Mouse (Mus musculus) lung, postnatal 10 days (tissue): Measurements from ENCODE around the gene Ccdc158.

Experiments
- DNase-seq: peaks from one replicate; pipeline ENCODE4 v3.0.0; 2021

The Ccdc158 gene

DNA sequence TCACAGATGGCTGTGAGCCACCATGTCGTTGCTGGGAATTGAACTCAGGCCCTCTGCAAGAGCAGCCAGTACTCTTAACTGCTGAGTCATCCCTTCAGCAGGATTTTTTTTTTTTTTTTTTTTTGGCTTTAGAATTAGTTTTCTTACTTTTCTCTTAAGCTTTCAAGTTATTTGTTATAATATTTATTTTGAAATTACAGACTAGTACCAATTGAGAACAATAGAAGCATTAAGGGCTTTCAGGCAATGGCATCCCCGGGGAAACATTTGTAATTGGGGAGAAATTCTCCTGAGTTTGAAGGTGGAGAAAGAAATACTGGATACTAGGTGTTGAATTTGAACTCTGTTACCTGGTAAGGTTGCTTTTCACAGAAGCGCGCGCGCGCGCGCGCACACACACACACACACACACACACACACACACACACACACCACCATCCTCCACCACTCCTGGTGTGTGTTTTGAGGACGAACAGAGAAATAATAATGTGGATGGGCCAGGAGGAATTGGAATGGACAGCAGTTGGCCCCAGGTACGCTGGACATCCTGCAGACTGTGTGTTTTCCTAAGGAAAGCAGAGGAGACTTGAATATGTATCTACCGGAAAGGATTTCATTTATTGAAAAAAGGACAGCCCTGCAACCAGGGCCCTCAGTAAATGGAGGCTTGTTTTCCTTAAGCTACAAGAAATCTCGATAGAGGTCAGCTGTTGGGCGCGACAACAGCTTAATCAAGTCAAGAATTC is 9.8 kb upstream of the Ccdc158 start:
- DNase-seq = peak; percentile 39

DNA sequence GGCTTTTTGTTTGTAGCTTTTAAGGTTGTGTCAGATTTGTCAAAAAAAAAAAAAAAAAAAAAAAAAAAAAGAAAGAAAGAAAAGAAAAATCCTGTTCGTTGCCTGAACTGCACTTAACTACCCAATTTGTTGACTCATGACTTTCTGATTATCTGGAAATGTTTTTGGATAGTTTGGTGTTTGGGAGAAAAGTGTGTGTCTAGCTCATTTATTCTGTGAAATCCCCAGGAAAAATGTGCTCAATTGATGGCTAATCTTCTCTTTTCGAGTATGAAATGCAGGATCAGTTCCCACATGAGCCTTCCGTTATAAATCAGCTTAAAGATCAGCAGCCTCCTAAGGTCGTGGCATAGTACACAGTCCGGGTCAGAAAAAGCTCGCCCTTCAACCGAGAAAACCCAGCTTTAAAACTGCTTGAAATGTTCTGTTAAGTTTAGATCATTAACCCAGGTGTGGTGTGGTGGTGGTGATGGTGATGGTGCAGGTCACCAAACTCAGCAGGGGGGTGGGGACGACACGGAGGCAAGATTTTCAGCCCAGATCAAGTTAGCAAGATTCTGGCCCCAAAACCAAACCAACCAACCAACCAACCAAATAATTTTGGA is 8.9 kb upstream of the Ccdc158 start:
- no peak for DNase-seq

DNA sequence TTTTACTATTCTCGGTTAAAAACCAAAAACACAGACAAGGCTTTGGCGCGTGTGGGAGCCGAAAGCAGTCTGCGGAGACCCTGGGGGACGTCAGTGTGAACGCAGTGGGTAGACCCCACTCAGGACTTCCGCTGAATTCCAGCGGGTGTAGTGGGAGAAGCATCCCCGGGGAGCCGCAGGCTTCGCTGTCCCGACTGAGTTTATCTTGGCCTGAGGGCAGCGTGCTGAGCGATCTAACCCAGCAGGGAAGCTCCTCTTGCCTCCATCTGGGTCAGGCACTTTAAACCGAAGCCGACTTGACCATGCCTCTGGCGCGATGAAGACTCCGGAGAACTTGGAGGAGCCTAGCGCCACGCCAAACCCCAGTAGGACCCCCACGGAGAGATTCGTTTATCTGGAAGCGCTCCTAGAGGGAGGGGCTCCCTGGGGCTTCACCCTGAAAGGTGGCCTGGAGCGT is 8.3 kb upstream of the Ccdc158 start, which contains the start of gene Shroom3:
Gene Shroom3 (plus strand): TSS at position 85 of the 457 bp plus-strand sequence.
- DNase-seq = peak; percentile 51

DNA sequence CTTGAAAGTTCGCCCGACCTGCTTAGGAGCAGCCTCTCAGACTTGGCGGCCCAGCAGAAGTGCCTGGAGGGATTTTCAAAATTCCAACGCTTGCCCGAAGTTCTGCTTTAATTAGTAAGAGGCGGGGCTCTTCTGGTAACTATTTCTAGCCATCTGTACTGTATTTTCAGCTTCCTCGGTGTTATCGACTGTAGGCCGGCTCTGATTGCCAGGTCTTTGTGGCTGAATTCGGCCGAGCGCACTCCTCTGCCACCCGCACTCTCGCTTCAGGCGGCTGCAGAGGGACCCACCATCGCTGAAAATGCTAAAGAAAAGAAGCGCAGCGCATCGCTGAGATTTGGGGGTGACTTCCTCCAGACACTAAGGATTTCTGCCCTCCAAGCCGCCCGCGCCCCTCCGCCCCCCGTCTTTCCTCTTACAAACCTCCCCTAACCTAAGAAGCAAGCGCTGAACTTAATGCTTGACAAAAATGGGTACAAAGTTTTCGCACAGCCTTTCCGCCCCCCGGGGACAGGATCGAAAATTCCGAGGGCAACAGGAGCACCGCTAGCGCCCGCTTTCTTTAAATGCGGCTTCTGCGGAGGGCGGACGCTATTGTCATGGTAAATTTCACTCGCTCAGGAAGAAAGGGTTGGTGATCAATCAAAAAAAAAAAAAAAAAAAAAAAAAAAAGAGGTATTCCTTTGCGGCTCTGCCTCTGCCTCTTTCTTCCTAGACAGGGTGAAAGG is 7.7 kb upstream of the Ccdc158 start:
- DNase-seq = peak; percentile 50

DNA sequence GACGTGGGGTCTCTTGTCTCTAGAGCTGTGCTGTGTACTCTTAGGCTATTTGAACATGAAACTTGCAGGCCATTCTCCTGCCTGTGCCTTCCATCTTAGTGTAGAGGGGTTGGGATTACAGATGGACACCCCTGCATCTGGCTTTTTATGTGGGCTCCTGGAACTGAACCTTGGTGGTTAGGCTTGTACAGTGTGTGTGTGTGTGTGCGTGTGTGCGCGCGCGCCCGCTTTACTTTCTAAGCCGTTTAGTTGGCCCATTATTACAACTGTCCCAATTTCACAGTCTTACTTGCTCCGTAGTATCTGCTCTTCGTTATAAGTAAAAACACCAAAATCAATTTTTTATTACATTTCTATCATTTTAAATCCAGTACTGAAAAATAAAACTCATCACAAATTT is 6.8 kb upstream of the Ccdc158 start:
- DNase-seq = no peak

DNA sequence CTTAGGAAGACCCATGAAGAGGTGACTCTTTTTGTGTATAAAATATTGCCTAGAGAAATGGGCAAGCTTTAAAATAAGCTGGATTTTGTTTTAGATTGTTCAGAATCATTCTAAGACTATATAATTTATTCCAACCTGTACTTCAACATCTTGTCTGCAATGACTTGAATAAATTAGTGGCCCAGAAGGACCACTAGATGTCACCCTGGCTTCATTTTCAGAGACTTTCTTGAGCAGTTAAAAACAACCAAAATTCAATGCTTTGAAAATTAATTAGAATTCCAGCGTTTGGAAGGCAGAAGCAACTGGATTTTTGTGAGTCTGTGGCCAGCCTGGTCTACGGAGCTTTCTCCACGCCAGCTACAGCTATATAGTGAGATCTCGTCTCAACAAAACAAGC is 4.4 kb upstream of the Ccdc158 start:
- DNase-seq = peak; percentile 67

DNA sequence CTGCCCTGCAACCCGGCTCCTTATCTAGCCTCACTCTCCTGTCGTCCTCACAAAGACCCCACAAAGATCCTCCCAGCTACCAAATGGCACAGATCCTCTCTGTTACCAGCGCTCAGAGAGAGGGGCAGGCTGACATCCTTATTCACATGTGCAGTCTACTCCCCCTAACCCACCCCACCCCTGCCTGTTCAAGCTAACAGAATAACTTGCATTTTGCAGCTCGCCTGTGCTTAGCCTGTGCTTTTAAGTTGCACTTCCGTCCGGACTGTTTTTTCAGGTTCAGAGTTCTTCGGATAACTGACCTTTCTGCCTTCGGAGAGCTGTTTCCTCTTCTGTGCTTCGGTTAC is 476 bp upstream of the Ccdc158 start:
- no peak for DNase-seq

DNA sequence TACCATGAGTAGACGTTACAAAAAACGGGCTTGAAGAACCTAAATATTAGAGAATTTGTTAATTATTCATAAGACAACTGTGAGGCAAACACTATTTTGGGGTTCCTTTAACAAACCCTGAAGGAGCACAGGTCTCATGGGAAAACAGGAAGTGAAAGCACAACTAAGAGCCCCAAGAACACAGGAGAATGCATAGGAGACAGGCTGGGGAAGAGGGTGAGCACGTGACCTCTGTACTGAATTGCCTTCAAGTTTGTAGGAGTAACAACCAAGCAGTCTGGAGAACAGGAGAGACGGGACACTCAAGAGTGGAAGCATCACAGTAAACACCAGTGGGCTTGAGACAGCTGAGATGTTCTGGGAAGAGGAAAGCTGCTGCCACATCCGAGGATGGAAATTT is 8.2 kb downstream of the Ccdc158 start:
- DNase-seq = no peak

DNA sequence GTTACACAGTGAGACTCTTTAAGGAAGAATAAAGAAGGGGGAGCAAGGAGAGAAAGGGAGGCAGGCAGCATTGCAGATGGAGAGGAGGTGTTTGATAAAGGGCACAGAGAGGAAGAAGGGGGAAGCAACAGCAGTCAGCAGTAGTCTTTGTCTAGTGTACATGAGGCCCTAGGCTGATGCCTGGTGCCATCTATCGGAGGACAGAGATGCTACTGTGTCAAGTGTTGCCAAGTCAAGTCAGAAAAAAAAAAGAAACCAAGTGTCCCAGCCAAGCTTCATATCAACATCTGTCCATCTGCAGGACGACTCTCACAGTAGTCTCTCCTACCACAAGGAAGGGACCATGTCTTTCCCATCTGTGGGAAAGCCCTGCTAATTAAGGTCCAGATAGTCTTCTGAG is 10.8 kb downstream of the Ccdc158 start:
- DNase-seq = no peak

DNA sequence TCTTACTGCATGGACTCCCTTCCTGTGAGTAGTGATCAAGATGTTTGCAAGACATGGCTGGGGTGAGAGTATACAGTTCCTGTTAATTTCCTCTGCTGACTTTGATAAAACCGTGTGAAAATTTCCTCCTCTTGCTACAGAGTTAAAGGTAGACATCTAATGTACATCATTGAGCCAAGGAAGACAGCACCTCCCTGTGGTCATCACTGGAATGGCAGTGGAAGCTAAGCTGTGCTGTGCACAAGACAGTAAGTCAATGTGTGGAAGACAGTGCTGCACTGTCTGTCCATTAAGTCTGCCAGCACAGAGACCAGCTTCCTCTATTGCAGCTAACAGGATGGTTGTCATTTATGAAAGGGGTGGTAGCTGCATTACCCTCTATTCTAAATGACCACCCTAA is 18.8 kb downstream of the Ccdc158 start:
- peak; percentile 82 for DNase-seq

DNA sequence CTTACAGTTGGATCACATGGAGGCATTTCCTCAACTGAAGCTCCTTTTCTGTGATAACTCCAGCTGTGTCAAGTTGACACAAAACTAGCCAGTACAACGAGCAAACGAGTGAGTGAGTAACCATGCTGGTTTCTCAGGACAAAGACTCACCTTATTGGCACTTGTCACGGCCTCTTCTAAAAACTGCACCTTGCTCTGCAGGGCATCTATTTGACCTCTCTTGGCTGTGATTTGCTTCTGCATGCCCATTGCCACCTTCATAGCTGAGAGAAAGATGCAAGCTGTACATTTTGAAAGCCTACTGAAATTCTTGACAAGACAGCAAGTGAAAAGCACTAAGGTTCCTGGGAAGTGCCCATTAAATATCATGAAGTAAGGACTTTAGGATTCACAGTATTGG is 34.2 kb downstream of the Ccdc158 start:
- DNase-seq = no peak

DNA sequence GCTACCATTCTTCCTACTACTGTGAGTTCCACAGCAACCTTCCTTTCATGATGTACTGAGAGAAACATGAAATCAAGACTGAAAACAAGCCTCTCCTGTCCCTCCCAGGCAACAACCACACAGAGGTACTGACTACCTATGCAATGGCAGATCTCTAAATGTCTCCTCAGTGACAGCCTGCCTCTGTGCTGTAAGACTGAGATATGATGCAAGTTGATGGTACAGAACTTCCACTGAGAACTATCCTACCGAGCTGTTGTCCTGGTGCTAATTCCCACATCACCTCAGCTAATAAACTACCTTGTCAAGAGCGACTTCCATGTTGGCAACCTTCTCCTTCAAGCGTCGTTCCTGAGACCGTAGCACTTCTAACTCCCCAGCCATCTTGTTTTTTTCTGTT is 39.2 kb downstream of the Ccdc158 start:
- DNase-seq = no peak

DNA sequence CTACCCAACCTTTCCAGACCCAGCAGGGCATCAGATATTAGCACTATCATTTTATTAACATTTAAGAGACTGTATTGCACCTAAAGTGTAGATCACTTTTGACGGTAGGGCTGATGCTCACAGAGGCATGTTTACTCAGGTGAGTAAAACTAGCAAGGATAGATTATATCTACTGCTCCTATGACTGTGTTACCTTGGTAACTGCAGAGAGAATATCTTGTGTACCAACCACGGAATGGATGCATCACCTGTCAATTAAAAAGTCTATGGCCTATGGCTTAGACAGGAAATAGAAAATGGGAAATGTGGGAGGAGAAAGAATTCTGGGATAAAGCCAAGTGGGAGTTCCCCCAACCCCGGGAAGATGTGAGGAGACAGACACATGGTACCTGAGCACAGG is 40.2 kb downstream of the Ccdc158 start:
- no peak for DNase-seq

DNA sequence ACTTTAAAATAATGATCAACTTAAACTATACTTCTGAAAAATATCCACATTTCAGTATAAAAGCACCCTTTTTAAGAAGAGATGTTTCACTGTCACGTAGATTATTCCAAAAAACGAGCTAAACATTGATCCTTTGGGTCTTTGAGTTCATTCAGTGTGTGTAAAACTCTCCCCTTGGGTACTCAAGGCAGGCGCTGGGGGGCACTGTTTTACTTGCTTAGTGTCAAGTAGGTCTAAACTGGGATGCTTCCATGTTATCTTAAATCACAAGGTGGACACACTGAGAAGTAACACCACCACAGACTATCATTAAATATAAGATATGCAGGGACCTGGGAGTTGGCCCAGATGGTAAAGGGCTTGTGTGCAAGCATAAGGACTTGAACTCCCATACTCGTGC is 41.5 kb downstream of the Ccdc158 start:
- DNase-seq = peak; percentile 4

DNA sequence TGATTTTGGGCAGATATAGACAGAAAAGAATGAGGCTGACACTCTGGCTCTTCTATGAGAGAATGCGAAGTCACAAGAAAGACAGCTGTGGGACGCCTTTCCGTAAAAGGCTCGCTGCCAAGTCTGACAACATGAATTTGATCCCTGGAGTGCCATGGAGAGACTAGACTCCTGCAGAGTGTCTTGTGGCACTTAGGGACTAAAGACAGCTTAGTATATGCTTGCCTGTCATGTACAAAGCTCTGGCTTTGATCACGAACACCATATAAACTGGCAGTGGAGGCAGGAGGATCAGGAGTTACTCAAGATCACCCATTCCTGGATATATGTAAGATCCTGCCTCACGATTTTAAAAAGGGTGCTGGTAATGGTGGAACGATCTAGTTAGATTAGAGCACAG is 47.2 kb downstream of the Ccdc158 start:
- DNase-seq = peak; percentile 82

DNA sequence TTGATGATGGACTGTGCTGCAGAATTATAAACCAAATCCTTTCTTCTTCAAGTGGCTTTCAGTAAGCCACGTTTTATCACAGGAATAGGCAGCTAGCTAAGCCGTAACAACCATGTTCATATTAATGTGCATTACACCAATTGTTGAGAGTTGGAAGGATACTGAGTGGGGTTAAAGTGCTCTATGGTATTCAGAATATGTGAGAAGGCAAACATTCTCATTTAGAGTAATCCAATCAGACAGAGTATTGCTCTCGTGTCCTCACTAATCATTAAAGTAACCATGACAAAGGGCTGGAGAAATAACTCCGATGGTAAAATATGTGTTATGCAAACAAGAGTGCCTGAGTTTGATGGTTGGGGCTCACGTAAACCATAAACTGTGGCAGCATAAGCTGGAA is 53.2 kb downstream of the Ccdc158 start:
- DNase-seq = no peak

DNA sequence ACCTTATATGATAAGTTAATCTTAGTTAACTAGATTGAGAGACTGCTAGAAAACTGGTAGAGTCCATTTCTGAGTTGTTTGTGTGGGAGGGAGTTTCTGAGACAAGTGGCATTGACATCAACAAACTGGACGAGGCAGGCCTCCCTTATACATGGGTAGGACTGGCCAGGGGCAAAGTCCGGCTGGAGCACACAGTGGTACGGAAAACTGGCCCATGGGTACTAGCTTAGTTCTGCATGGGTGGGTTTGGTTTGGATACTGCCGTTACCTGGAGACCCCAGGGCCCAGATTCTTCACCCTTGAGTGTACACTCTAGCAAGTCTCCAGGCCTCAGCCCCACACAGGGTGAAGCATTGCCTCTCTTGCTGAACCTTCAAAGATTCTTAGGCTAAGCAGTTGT is 62.3 kb downstream of the Ccdc158 start:
- DNase-seq = no peak

DNA sequence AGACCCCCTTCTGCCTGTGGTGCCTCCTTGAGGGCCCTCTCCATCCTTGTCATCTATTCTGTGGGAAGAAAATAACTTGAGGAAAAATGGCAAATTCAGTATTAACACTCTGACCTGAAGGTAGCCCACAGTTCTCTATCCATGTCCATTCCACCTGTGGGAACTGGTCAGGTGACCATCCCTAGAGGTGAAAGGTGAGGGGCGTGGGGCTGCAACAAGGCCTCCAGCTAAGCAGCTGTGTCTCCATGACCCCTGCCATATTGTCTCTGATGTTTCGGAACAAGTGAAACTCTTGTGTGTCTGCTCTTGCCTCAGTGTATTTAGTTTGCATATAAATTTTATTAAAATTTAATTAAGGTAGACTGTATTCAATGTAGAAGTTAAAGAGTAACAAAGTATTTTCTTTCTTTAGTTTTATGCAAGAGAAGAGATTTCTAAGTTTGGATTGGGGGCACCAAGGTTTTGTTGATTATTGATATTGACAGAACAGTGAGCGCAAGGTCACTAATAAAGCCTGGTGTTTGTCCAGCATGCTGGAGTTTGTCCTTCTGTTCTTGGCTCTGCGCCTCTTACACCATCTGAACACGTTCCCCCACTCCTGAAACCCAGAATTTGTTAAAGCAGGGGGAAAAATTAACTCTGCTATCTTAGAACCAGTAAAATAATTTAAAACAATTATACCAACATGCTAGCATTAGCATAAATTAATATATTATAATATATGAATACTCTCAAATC is 67.4 kb downstream of the Ccdc158 start:
- DNase-seq = no peak

DNA sequence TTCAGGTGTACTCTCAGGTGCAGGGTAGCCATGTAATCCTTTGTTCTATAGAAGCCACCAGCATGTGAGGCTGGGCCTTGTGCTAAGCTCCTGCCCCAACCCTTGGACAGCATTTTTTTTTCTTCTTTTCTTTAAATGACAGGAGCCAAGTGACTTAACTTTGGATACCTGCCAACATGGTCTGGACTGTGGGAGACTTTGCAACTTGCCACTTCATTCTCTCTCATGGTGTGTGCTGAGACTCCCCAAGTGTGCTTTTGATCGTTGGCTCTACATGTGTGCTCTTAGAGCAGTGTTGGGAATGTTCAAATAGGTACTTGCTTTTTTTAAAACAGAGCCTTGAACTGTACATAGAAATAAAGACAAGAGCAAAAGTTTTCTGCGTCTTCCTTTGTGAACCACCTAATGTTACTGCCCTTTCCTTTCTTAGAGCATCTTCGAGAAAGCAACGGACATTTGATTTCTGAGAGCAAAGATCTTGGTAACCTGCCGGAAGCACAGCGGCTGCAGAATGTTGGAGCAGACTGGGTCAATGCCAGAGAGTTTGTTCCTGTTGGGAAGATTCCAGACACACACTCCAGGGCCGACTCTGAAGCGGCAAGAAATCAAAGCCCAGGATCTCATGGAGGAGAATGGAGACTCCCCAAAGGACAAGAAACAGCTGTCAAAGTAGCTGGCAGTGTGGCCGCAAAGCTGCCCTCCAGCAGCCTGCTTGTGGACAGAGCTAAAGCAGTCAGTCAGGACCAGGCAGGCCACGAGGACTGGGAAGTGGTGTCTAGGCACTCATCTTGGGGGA is 70.4 kb downstream of the Ccdc158 start:
- peak; percentile 83 for DNase-seq

DNA sequence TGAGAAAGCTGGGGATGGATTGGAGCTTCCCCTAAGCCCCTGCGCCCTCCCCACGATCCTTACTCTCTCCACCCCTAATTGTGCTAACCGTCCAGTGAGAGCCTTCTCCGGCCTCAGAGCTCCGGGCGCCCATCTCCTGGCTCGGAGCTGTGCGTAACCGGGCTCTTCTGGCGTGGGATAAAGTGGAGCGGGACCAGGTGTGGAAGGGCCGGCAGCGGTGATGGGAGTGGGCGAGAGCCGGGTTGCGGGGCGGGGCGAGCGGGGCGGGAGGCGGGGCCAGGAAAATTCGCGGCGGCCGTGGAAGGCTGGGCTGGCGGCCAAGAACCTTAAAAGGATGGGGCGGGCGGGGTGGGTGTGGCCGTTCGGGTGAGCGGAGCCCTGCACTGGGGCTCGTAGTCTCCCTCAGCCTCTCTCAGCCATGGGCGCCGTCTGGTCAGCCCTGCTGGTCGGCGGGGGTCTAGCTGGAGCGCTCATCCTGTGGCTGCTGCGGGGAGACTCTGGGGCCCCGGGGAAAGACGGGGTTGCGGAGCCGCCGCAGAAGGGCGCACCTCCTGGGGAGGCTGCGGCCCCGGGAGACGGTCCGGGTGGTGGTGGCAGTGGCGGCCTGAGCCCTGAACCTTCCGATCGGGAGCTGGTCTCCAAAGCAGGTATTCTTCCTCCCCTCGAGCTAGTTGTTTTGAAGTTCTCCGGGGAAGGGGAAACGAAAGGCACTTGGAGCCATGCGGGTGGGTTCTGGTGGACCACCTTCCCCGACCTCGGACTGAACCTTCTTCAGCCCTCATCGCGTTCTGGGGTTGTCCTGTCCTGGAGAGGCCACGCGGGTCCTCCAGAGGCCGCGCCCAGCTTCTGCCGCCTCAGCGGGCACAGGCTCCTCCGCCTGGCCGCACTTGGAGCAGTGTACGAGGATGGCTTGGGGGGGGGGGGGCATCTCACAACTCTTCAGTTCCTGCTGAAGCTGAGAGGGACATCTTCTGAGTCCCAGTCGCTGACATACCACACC is 72.1 kb downstream of the Ccdc158 start, which contains the start of gene Stbd1:
Gene Stbd1 (plus strand): TSS at position 351 of the 1,000 bp plus-strand sequence.
- DNase-seq = peak; percentile 67

DNA sequence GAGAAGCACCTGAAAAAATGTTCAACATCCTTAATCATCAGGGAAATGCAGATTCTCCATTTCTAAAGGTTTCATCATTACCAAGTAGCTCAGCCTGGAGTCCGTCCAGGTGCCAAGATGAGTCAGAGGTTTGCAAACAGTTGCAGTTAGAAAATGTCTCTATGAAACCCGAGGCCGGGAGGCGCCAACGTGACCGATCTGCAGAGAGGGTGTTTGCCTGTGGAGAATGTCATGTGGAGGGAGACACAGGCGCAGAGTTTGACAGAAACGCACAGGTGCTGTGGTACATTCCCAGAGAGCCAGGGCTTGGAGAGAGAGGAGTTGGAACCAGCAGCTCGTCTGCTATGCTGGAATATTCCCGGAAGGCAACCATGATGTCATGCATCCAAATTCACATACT is 76.0 kb downstream of the Ccdc158 start:
- DNase-seq = peak; percentile 31
